Mouse (Mus musculus) liver, embryonic 11.5 days (tissue): Measurements from ENCODE around the gene Nos1. TPM values are rescaled to one million over a fixed set of nuclear protein-coding genes. Genes with fewer than 3 reads are reported as not detected.
A peak's percentile ranks its signal among the peaks of the same experiment; 100 is the strongest.

Experiments
- ATAC-seq: fragments of 200-750 bp; cut with Nextera tagmentation; replicated peaks from 2 replicates; pipeline ENCODE4 v1.8.0; 2017; ENCODE audit warnings: moderate number of reproducible peaks, mild to moderate bottlenecking, moderate TSS enrichment, moderate library complexity; ENCODE audit not compliant: low FRiP score
- DNase-seq: peaks from one replicate; pipeline ENCODE4 v3.0.0-alpha.2; 2017; ENCODE audit warnings: low spot score
- H3K27ac ChIP-seq: fragments of 300-500 bp; sonication (generic); 2 replicates; pipeline ENCODE4 v1.5.1; 2014; ENCODE audit warnings: mild to moderate bottlenecking, low read depth, low read length, control low read depth
- H3K27me3 ChIP-seq: fragments of 300-500 bp; sonication (generic); replicated peaks from 2 replicates; pipeline ENCODE4 v1.6.1; 2014; ENCODE audit warnings: low read length, mixed read lengths; ENCODE audit not compliant: control insufficient read depth, insufficient read depth
- H3K36me3 ChIP-seq: fragments of 300-500 bp; sonication (generic); 2 replicates; pipeline ENCODE4 v1.6.1; 2014; ENCODE audit warnings: mild to moderate bottlenecking, low read length, moderate library complexity, mixed read lengths; ENCODE audit not compliant: control insufficient read depth, insufficient read depth
- H3K4me1 ChIP-seq: fragments of 300-500 bp; sonication (generic); replicated peaks from 2 replicates; pipeline ENCODE4 v1.6.1; 2014; ENCODE audit warnings: low read length, mixed read lengths; ENCODE audit not compliant: control insufficient read depth, insufficient read depth
- H3K4me2 ChIP-seq: fragments of 300-500 bp; sonication (generic); 2 replicates; pipeline ENCODE4 v1.6.1; 2014; ENCODE audit warnings: mild to moderate bottlenecking, control low read depth, moderate library complexity
- H3K4me3 ChIP-seq: fragments of 300-500 bp; sonication (generic); 2 replicates; pipeline ENCODE4 v1.5.1; 2014; ENCODE audit warnings: low read depth, low read length, control low read depth
- H3K9ac ChIP-seq: fragments of 300-500 bp; sonication (generic); 2 replicates; pipeline ENCODE4 v1.6.1; 2014; ENCODE audit warnings: low read depth, low read length, control low read depth
- H3K9me3 ChIP-seq: fragments of 300-500 bp; sonication (generic); 2 replicates; pipeline ENCODE4 v1.6.1; 2016; ENCODE audit warnings: low read length, inconsistent platforms, mixed read lengths; ENCODE audit not compliant: control insufficient read depth
- WGBS: fragments of 180-500 bp; shearing (Covaris S2); extraction: QIAGEN DNeasy Blood & Tissue Kit; methylation state at CpG from one replicate; pipeline ENCODE4 v1.1.7; 2014; 5-methylcytosine and 5-hydroxymethylcytosine counted together
- polyA plus RNA-seq: library from polyadenylated mRNA; unstranded; fragments of >200 nt; fragmentation: Nextera tagmentation; extraction: Ambion mirVana; gene quantifications from 2 replicates; pipeline ENCODE4 v1.2.1, GENCODE M21; 2014

Gene Nos1
- polyA plus RNA-seq, 1 experiment from 2014 or later, result 0.01 TPM

DNA sequence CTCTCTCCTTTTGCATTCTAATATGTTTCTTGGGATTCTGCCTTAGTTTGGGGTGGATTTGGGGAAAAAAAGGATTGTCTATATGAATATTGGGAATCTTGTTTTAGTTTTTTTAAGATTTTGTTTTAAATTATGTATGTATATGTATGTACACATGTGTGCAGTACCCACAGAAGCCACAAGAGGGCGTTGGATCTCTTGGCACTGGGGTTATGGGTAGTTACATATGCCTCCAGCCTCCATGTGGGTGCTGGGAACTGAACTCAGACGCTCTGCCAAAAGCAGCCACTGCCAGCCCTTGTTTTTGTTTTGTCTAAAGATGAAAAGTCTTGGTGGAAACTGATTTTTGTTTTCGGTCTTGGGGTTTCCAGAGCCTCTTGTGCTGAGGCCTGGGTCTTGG lies 136.1 kb downstream of the Nos1 start:
- Histone ChIP-seq H3K4me3 (no peak overlapping the region), H3K27me3 (no peaks in the 10 kb centered on the region), H3K27ac (no peak overlapping the region), H3K4me2 (no peak overlapping the region), H3K9ac (no peak overlapping the region), H3K36me3 (no peaks in the 10 kb centered on the region), H3K4me1 (no peaks in the 10 kb centered on the region), H3K9me3 (no peaks in the 10 kb centered on the region; the same call in 1 of the 2 replicates)
- WGBS, result 49% methylated on average over 3 of the region's 3 CpGs
- no peak for DNase-seq
- no peak for ATAC-seq

DNA sequence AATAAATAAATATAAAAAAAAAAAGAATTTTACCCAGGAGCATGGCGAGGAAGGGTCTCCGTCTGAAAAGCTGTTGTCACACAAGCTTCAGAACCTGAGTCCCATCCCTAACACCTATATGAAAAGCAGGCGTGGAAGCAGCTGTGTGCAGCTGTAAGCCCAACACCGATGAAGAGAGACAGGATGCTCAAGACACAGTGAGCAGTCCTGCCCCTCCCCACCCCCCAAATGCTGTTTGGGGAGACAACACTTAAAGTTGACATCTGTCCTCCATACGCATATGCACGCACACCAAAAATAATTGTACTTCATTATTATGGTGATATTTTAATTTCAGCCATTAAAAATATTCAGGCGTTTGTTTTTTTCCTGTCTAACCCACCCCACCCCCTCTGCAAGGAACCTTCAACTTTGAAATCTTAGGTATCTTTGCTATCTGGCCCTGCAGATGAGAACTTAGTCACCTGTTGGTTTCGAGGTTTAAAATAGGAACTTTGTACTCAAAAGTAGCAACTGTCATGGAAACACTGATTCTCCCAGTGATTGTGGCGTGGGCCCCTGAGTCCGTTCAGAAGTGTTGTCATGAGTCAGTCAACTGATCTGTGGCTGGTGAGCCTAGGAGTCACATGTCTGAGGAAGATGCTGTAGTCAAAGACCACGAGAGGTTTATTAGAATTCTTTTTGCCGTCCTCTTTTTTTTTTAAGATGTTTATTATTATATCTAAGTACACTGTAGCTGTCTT lies 141.1 kb downstream of the Nos1 start:
- H3K9me3 ChIP-seq, result no peaks in the 10 kb centered on the region
- H3K27me3 ChIP-seq, result no peaks in the 10 kb centered on the region
- 79% methylated on average over 12 of the region's 12 CpGs for WGBS
- ATAC-seq, result no peak
- H3K9ac ChIP-seq, result no peak overlapping the region
- DNase-seq, result no peak
- H3K4me3 ChIP-seq, result no peak overlapping the region
- no peak overlapping the region for H3K27ac ChIP-seq
- H3K4me2 ChIP-seq, result no peak overlapping the region
- no peaks in the 10 kb centered on the region for H3K4me1 ChIP-seq
- H3K36me3 ChIP-seq, result no peaks in the 10 kb centered on the region

DNA sequence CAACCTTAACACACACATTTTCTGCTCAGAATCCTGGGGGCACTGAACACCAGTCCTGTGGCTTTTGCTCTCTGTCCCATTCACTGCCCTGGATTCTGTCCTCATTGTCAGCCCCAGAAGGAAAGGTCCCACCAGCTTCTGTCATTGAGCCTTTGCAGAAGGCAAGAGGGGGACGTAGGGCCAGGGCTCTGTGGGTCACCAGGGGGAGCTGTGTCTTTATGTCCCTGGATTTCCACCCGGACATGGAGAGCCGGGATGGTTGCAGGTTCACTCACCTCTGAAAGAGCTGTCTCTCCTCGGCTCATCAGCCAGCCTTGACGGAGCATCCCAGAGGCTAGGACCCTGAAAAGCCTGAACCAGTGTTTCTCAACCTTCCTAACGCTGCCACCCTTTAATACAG lies 142.9 kb downstream of the Nos1 start:
- Histone ChIP-seq H3K27ac (no peak overlapping the region), H3K9ac (no peak overlapping the region), H3K4me2 (no peak overlapping the region), H3K27me3 (no peaks in the 10 kb centered on the region), H3K4me3 (no peak overlapping the region), H3K4me1 (no peaks in the 10 kb centered on the region), H3K9me3 (no peaks in the 10 kb centered on the region), H3K36me3 (no peaks in the 10 kb centered on the region)
- 37% methylated on average over 6 of the region's 6 CpGs for WGBS
- ATAC-seq (no peak), DNase-seq (no peak)

GRCm38 (mm10) chr5:117928553-117928952 lies 147.7 kb downstream of the Nos1 start:
- Histone ChIP-seq H3K4me1 (no peaks in the 10 kb centered on the region), H3K27me3 (no peaks in the 10 kb centered on the region), H3K9ac (no peak overlapping the region), H3K9me3 (no peaks in the 10 kb centered on the region), H3K36me3 (no peaks in the 10 kb centered on the region), H3K4me3 (no peak overlapping the region), H3K4me2 (no peak overlapping the region), H3K27ac (no peak overlapping the region)
- ATAC-seq (no peak), DNase-seq (no peak)
- WGBS, result 95% methylated on average over 2 of the region's 2 CpGs

DNA sequence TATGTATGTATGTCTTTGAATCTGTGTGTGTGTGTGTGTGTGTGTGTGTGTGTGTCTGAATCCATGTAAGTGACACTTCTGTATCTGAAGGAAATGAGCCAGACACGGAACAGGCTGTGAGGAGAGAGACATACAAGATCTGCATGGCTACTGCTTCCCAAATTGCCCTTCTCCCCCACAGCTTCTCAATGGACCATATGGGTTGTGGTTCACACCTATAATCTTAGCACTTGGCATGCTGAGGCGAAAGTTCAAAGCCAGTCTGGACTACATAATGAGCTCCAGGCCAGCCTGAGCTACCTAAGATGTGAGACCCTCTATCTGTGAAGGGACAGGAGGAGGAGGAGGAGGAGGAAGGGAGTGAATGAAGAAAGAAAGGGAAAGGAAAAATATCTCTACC lies 151.4 kb downstream of the Nos1 start:
- H3K4me2 ChIP-seq, result no peak overlapping the region
- no peaks in the 10 kb centered on the region for H3K4me1 ChIP-seq
- H3K27ac ChIP-seq, result no peak overlapping the region
- no peaks in the 10 kb centered on the region for H3K9me3 ChIP-seq
- H3K9ac ChIP-seq, result no peak overlapping the region
- DNase-seq (no peak), ATAC-seq (no peak)
- no peak overlapping the region for H3K4me3 ChIP-seq
- no peaks in the 10 kb centered on the region for H3K36me3 ChIP-seq
- 63% methylated on average over 2 of the region's 2 CpGs for WGBS
- no peaks in the 10 kb centered on the region; the same call in 1 of the 2 replicates for H3K27me3 ChIP-seq

GRCm38 (mm10) chr5:117932862-117933261 lies 152.0 kb downstream of the Nos1 start:
- 4% methylated on average over 7 of the region's 9 CpGs for WGBS
- H3K4me1 ChIP-seq, result no peaks in the 10 kb centered on the region
- H3K27me3 ChIP-seq, result no peaks in the 10 kb centered on the region; the same call in none of the 2 replicates
- no peaks in the 10 kb centered on the region for H3K36me3 ChIP-seq
- H3K9me3 ChIP-seq, result no peaks in the 10 kb centered on the region
- H3K9ac ChIP-seq, result no peak overlapping the region
- H3K4me2 ChIP-seq, result no peak overlapping the region
- no peak for ATAC-seq
- no peak overlapping the region for H3K4me3 ChIP-seq
- peak; percentile 72 for DNase-seq
- H3K27ac ChIP-seq, result no peak overlapping the region

DNA sequence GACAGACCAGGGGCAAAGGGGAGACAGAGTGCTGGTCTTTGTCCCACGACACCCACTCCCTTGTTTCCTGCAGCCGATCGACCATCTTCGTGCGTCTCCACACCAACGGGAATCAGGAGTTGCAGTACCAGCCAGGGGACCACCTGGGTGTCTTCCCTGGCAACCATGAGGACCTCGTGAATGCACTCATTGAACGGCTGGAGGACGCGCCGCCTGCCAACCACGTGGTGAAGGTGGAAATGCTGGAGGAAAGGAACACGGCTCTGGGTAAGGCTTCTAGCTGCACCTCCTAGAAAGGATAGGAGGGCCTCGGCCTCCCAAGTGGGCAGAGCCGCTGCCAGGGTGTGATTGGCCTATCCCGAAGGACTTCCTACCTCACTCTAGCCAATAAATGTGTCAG lies 155.5 kb downstream of the Nos1 start:
- H3K36me3 ChIP-seq, result no peaks in the 10 kb centered on the region
- H3K9me3 ChIP-seq, result no peaks in the 10 kb centered on the region
- H3K27ac ChIP-seq, result no peak overlapping the region
- H3K27me3 ChIP-seq, result no peaks in the 10 kb centered on the region; the same call in none of the 2 replicates
- H3K4me1 ChIP-seq, result no peaks in the 10 kb centered on the region
- no peak for DNase-seq
- no peak overlapping the region for H3K4me3 ChIP-seq
- 56% methylated on average over 16 of the region's 16 CpGs for WGBS
- H3K9ac ChIP-seq, result no peak overlapping the region
- no peak overlapping the region for H3K4me2 ChIP-seq
- ATAC-seq, result no peak

GRCm38 (mm10) chr5:117937186-117937585 lies 156.4 kb downstream of the Nos1 start:
- no peaks in the 10 kb centered on the region for H3K36me3 ChIP-seq
- no peaks in the 10 kb centered on the region for H3K4me1 ChIP-seq
- WGBS, result 77% methylated on average over 3 of the region's 3 CpGs
- no peak overlapping the region for H3K4me2 ChIP-seq
- no peaks in the 10 kb centered on the region; the same call in none of the 2 replicates for H3K27me3 ChIP-seq
- ATAC-seq, result no peak
- no peaks in the 10 kb centered on the region for H3K9me3 ChIP-seq
- H3K9ac ChIP-seq, result no peak overlapping the region
- no peak overlapping the region for H3K27ac ChIP-seq
- no peak for DNase-seq
- no peak overlapping the region for H3K4me3 ChIP-seq

DNA sequence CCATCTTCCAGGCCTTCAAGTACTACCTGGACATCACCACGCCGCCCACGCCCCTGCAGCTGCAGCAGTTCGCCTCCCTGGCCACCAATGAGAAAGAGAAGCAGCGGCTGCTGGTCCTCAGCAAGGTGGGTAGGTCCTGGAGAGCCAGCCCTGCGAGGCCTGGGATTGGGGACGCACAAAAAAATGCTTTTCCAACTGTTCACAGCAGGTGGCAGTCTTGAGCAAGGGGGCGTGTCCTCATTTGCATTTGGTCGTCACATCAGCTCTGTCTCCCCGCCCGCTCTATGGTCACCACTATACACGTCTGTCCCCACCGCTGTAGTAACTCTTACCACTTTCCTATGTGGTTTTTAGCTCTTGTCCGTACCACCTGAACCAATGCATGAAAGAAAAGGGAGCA lies 157.3 kb downstream of the Nos1 start:
- peak; percentile 75 for DNase-seq
- Histone ChIP-seq H3K36me3 (no peaks in the 10 kb centered on the region), H3K4me1 (no peaks in the 10 kb centered on the region), H3K4me2 (peak overlapping the region; percentile 64), H3K27me3 (no peaks in the 10 kb centered on the region; the same call in none of the 2 replicates), H3K9ac (no peak overlapping the region), H3K9me3 (no peaks in the 10 kb centered on the region), H3K27ac (no peak overlapping the region), H3K4me3 (peak overlapping the region; percentile 39)
- 14% methylated on average over 14 of the region's 14 CpGs for WGBS
- ATAC-seq, result peak; percentile 68
